Mouse (Mus musculus) E14TG2a.4 (cell line): ENCODE measurements at regions not wholly inside any gene's neighbourhood (a gene's known extent, or its start where the extent isn't known, plus 50 kb on each side); places are given as distances from the start of the nearest gene placed in this dataset.

ENCODE experiments used
- H3K27me3 ChIP-seq: 2 replicates; pipeline ENCODE4 v1.6.1; 2014; ENCODE audit warnings: low read length, control low read depth; ENCODE audit not compliant: insufficient read depth
- H3K36me3 ChIP-seq: 2 replicates; pipeline ENCODE4 v1.6.1; 2014; ENCODE audit warnings: low read length, control low read depth; ENCODE audit not compliant: insufficient read depth
- H3K4me1 ChIP-seq: replicated peaks from 2 replicates; pipeline ENCODE4 v1.6.1; 2014; ENCODE audit warnings: low read depth, low read length, control low read depth
- H3K4me3 ChIP-seq: replicated peaks from 2 replicates; pipeline ENCODE4 v1.5.1; 2014; ENCODE audit warnings: mild to moderate bottlenecking, low read length
- H3K9me3 ChIP-seq: 2 replicates; pipeline ENCODE4 v1.6.1; 2014; ENCODE audit warnings: low read length, control low read depth
- CTCF ChIP-seq: conservative IDR thresholded peaks from 2 replicates; pipeline ENCODE4 v1.5.1; 2014; ENCODE audit warnings: low read length
- NANOG ChIP-seq: IDR thresholded peaks from 2 replicates; pipeline ENCODE4 v1.6.1; 2014; ENCODE audit warnings: borderline replicate concordance, low read length, mixed read lengths
- POU5F1 ChIP-seq: IDR thresholded peaks from 2 replicates; pipeline ENCODE4 v1.6.1; 2014; ENCODE audit warnings: low read length, borderline replicate concordance

DNA sequence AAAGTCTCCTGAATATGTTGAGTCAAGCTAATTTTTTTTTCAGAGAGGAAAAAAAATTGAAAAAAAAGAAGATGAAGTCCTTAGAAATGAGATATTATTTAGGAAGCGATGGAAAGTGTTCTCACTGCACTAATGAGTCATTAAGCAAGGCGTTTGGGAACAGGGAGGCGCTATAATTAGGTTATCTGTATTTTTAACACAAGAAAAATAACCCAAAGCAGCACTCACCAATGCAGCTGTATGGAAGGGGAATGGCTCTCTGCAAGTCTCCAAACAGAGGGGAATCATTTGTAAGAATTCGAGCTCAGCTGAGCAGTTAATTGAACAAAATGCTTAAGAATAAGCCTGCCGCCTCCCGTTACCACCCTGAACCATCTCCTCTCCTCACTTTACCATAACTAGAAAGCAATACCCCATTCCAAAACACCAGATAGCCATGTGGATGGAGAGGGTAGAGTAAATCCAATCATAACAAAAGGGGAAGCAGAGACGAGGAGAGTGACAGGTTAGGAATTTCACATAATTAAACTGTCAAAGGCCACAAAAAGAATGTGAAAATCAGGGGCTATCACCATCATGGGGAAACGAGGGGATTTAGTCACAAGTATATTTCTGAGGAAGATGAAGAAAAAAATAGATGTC lies 187.5 kb upstream of the Tox3 start:
- Histone ChIP-seq H3K4me1 (no peaks in the 10 kb centered on the region), H3K27me3 (no peaks in the 10 kb centered on the region), H3K9me3 (no peaks in the 10 kb centered on the region), H3K36me3 (no peaks in the 10 kb centered on the region), H3K4me3 (no peak overlapping the region)
- TF ChIP-seq POU5F1 (no peak), CTCF (no peak), NANOG (no peak)

DNA sequence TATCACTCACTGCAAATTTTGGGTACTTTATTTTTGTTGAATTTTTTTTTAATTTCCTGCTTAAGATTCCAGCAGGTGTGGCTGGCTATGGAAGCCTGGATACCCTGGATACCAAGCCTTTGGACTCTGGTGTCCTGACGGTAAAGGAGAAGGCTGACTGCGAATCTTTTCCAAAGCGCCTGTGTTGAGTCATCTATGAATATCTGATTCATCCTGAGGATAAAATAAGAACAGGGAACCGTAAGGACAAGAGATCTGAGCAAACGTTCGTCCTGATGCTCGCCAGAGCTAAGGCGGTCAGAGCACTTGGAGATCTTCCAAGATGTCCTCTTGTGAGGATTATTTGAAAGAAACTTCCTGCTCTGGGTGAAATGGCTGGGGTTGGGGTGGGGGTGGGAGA lies 173.2 kb upstream of the Tox3 start:
- H3K9me3 ChIP-seq, result peaks cover 7% of the 10 kb centered on the region; the same call in 1 of the 2 replicates
- H3K4me1 ChIP-seq, result no peaks in the 10 kb centered on the region
- H3K27me3 ChIP-seq, result no peaks in the 10 kb centered on the region
- no peaks in the 10 kb centered on the region for H3K36me3 ChIP-seq
- no peak overlapping the region for H3K4me3 ChIP-seq
- TF ChIP-seq NANOG (no peak), POU5F1 (no peak), CTCF (no peak)

GRCm38 (mm10) chr8:90520186-90520585 lies 172.0 kb upstream of the Tox3 start:
- no peak overlapping the region for H3K4me3 ChIP-seq
- no peaks in the 10 kb centered on the region for H3K36me3 ChIP-seq
- H3K27me3 ChIP-seq, result no peaks in the 10 kb centered on the region
- peaks cover 7% of the 10 kb centered on the region; the same call in 1 of the 2 replicates for H3K9me3 ChIP-seq
- no peak for TF ChIP-seq POU5F1
- TF ChIP-seq CTCF, result no peak
- TF ChIP-seq NANOG, result no peak
- H3K4me1 ChIP-seq, result no peaks in the 10 kb centered on the region

DNA sequence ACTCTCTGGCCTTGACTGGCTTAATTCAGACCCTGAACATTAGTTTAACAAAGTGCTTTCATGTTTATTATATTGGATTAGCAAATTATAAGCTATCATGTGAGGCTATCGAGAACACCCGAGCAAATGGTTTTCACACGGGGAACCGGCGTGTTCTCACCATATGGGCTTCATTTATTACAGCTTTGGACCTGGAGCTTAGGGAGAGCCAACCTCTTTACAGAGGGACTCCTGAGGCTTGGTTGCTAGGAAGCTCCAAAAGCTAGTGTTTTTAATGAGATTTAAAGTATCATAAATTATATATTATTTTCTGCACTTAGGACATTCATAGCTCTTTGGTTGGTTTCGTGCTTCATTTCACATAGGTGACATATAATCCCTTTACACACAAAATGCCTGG lies 171.4 kb upstream of the Tox3 start:
- Histone ChIP-seq H3K4me1 (no peaks in the 10 kb centered on the region), H3K36me3 (no peaks in the 10 kb centered on the region)

DNA sequence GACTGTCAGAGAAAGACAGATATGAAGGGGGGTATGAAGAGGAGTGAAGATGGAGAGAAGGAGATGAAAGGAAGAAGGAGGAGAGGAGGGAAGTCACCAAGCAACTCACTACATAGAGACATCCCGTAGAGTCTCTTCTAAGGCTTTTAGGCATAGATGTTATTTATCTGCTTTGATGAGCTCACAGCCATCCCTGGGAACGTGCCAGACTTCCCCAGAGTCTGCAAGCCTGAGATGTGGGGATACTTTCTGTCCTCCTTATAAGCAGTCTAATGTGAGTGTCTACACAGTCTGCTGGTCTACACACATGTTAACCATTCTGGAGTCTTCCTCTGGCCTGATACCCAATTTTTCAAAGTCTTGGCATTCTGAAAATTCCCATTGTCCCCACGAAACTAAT lies 166.0 kb upstream of the Tox3 start:
- Histone ChIP-seq H3K9me3 (no peaks in the 10 kb centered on the region), H3K27me3 (no peaks in the 10 kb centered on the region), H3K4me1 (no peaks in the 10 kb centered on the region), H3K4me3 (no peak overlapping the region), H3K36me3 (no peaks in the 10 kb centered on the region)
- TF ChIP-seq POU5F1 (no peak), CTCF (no peak), NANOG (no peak)

More for the DNA sequence above, 171.4 kb upstream of the Tox3 start:
- H3K9me3 ChIP-seq, result peaks cover 7% of the 10 kb centered on the region; the same call in 1 of the 2 replicates
- no peak overlapping the region for H3K4me3 ChIP-seq
- H3K27me3 ChIP-seq, result no peaks in the 10 kb centered on the region
- TF ChIP-seq POU5F1 (no peak), CTCF (no peak)

DNA sequence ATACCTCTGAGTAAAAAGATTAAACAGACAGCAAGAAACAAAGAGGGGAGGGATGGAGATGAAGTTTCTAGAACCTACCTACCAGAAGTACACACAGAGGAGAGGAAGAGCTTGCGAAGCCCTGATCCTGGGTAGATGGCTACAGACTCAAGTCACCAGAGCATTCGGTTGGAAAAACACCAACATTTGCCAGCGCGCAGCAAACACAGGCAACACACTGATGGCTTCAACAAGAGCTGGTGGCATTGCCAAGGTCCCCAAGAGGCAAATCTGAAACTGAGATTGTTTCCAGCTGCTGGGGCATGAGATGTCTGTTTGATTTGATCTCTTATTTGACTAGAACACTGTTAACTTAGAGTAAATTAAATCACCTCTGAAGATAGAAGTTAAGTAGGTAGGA lies 165.5 kb upstream of the Tox3 start:
- no peaks in the 10 kb centered on the region for H3K9me3 ChIP-seq
- no peak overlapping the region for H3K4me3 ChIP-seq
- no peaks in the 10 kb centered on the region for H3K4me1 ChIP-seq
- no peaks in the 10 kb centered on the region for H3K36me3 ChIP-seq
- TF ChIP-seq CTCF (no peak), NANOG (no peak), POU5F1 (no peak)
- H3K27me3 ChIP-seq, result no peaks in the 10 kb centered on the region

DNA sequence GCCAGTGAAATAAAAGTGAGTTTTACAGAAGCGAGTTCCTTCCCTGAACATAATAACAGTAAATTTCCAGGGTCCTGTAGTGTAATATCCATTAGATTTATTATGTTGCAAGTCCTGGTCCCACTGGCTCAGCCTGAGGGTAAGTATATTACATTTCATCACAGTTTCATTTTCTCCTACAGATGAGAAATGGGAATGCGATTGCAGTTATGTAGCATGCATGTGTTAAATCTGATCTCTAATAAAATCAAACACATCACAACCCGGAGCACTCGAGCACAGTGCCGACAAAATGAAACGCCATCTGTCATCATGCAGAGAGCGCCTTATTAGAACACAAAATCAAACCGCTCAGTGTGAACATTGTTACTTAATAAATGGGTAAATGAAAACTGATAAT lies 165.0 kb upstream of the Tox3 start:
- Histone ChIP-seq H3K27me3 (no peaks in the 10 kb centered on the region), H3K36me3 (no peaks in the 10 kb centered on the region), H3K4me3 (no peak overlapping the region), H3K9me3 (no peaks in the 10 kb centered on the region), H3K4me1 (no peaks in the 10 kb centered on the region)
- TF ChIP-seq POU5F1 (no peak), CTCF (no peak), NANOG (no peak)

DNA sequence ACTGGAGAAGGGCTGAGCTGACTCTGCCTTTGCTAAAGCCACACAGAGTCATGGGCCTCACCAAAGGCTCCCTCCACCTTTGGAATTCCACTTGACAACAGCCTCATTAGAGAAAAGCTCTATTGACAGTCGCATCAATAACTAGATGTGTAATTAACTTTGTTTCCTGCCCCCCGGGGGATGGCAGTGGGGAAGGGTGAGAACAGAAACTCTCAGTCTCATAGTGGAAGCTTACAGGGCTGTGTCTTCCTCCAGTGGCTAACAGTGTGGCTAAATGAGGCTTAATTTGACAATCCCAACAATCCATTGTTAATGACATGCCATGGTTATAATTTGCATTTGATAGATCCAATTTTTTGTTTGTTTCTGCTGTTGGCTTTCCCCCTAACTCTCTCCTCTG lies 164.5 kb upstream of the Tox3 start:
- TF ChIP-seq CTCF, result no peak
- TF ChIP-seq POU5F1, result no peak
- TF ChIP-seq NANOG, result no peak
- Histone ChIP-seq H3K27me3 (no peaks in the 10 kb centered on the region), H3K9me3 (no peaks in the 10 kb centered on the region), H3K4me1 (no peaks in the 10 kb centered on the region), H3K36me3 (no peaks in the 10 kb centered on the region), H3K4me3 (no peak overlapping the region)

GRCm38 (mm10) chr8:90504521-90504920 lies 156.4 kb upstream of the Tox3 start:
- Histone ChIP-seq H3K4me1 (no peaks in the 10 kb centered on the region), H3K27me3 (no peaks in the 10 kb centered on the region), H3K36me3 (no peaks in the 10 kb centered on the region), H3K9me3 (0 out of 2 replicates have a peak, but pooled peaks cover 5% of the 10 kb centered on the region), H3K4me3 (no peak overlapping the region)
- TF ChIP-seq POU5F1 (no peak), CTCF (no peak), NANOG (no peak)

DNA sequence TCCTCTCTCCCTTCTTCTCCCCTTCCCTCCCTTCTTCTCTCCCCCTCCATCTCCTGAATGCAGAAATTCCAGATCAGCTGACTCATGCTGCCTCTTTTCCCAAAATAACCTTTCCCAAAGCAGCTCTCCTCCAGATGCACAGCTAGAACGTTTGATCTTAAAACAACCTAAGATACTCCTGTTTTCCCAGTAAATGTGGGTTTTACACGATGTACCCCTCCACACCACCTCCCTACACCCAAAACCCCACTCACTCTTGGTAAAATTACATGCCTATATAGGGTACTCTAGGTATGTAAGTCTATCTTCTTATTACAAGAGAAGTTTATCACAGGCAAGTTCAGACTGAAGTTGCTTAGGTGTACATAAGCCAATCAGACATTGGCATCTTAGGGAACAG lies 155.2 kb upstream of the Tox3 start:
- no peak overlapping the region for H3K4me3 ChIP-seq
- H3K9me3 ChIP-seq, result 0 out of 2 replicates have a peak, but pooled peaks cover 5% of the 10 kb centered on the region
- H3K27me3 ChIP-seq, result no peaks in the 10 kb centered on the region
- no peaks in the 10 kb centered on the region for H3K36me3 ChIP-seq
- no peaks in the 10 kb centered on the region for H3K4me1 ChIP-seq
- TF ChIP-seq CTCF, result no peak
- no peak for TF ChIP-seq POU5F1
- TF ChIP-seq NANOG, result no peak
